Mouse (Mus musculus) kidney, postnatal 25 days (tissue): ENCODE data around the gene Dpp6.

ENCODE experiments used
- DNase-seq, 2 experiments: peaks; one replicate each; pipeline ENCODE4 v3.0.0; 2021; ENCODE audit warnings: mixed read lengths in 2 of 2

The Dpp6 gene

DNA sequence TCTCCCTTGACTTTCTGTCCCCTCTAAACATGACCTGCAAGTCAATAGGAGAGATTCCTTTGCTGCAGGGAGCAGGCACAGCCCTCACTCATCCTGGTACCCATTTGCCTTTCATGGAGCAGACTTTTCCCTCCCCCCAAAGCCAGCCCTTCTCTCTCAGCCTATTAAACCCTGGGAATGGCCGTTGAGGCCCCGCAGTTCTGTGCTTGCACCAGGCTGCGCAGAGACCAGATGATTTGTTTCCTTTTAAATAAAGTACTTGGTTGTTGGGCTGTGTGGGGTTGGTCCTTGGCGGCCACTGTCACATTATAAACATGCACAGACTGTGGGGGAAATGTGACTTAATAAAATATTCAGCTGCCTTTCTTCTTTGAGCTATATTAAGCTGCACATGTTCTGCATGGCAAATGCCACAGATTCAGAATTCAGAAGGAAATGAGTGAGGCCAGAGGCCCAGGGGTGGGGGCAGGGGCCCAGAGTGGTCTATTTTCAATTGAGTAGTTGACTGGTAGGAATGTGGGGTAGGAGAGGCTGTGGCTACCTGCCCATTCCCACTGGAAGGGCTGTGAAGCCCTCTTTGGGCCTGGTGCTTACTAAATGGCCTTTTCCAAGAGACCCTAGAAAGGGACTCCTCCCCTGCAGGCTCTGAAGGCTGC lies 489.6 kb downstream of the Dpp6 start:
- no peak for DNase-seq

DNA sequence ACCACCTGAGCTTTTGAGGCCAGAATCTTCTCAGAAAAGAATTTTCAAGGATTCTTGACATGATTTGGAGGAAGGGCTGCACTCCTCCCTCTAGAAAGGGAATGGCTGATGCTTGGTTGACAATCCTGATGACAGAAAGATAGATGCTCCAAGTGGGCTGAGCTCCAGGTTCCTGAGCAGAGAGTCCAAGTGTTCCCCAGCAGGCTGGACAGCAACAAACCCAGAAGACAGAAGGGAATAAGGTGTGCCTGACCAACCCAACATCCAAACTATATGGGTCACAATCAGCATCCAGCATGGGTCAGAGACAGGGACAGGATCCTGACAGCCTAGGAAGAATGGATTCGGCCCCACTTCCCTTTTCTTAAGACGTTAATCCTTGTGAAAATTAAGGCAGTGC lies 493.2 kb downstream of the Dpp6 start:
- no peak for DNase-seq

GRCm38 (mm10) chr5:27316674-27317073 lies 499.7 kb downstream of the Dpp6 start:
- DNase-seq, result no peak

GRCm38 (mm10) chr5:27317264-27317663 lies 500.3 kb downstream of the Dpp6 start:
- no peak for DNase-seq

DNA sequence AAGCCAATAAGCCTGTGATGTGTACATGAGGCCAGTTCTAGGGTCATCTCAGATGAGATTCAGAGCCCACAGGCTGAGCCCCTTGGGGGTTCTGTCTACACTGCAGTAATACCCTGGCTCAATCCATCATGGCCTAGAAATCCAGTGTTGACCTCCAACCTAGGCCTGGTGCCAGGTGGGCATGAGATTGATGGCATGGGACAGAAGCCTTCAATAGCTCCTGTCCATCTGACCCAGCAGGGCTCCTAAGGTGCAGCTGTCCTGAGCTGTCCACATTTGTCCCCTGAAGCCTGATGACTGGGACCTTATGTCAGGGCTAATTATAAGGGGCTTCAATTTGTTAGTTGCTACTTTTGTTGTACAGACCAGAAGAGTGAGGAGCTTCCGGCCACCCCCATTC lies 500.8 kb downstream of the Dpp6 start:
- no peak for DNase-seq

- no peak for DNase-seq
Measured at GRCm38 (mm10) chr5:27319731-27320130, 502.7 kb downstream of the Dpp6 start.

GRCm38 (mm10) chr5:27322895-27323792 lies 506.1 kb downstream of the Dpp6 start:
- DNase-seq, result no peak

- no peak for DNase-seq
Measured at GRCm38 (mm10) chr5:27324346-27324928, 507.4 kb downstream of the Dpp6 start.

GRCm38 (mm10) chr5:27336698-27337097 lies 519.7 kb downstream of the Dpp6 start:
- no peak for DNase-seq

DNA sequence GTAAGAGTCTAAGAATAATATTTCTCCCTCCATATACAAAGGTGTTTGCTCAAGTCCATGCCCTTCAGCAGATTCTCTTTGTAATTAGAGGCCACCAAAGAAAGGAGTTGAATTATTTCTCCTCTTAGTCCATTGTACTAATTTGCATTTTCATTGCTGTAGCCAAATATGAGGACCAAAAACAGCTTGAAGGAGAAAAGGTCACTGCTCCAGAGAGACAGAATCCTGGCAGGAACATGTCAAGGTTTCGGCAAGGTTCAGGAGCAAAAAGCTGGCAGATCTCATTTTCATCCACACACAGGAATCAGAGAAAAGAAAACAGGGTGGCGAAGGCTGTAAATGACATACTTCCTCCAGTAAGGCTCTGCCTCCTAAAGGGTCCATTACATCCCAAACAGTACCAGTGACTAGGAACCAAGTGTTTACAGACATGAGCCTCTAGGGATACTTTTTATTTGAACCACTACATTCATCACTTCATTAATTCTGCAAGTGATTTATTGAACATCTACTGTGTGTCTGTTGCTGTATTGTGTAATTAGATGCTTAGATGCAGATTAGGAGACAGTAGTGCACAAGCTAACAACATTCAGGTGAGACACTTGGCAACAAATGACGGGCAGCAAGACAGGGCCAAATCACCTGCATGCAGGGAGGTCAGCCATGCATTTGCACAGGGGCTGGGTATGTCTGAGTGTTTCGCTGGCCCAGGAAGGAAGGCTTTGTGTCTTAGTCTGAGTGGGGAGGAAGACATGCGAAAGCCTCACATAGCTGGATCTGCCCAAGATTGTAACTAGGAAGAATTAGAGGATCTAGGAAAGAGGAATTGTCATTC lies 522.4 kb downstream of the Dpp6 start:
- no peak for DNase-seq

- DNase-seq, result no peak
Measured at GRCm38 (mm10) chr5:27342276-27342675, 525.3 kb downstream of the Dpp6 start.

DNA sequence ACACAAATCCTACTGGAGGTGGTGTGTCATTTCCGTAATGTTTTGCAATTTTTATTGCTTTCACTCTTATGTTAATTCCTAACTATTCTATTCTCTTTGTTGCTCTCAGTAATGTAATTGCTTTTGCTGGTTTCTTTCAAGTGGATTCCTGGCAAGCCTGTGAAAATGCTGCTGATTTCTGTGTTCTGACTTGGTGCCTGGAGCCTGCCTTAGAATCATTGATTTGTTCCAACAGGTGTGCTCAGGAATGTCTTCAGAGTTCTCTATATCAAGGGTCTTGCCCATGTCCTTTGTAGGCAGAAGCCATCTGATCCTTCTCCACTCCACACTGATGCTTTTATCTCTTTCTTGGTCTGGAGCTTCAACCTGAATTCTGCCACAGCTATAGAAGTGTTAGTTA lies 526.6 kb downstream of the Dpp6 start:
- DNase-seq, result no peak

GRCm38 (mm10) chr5:27348181-27349095 lies 531.4 kb downstream of the Dpp6 start:
- DNase-seq, result no peak

DNA sequence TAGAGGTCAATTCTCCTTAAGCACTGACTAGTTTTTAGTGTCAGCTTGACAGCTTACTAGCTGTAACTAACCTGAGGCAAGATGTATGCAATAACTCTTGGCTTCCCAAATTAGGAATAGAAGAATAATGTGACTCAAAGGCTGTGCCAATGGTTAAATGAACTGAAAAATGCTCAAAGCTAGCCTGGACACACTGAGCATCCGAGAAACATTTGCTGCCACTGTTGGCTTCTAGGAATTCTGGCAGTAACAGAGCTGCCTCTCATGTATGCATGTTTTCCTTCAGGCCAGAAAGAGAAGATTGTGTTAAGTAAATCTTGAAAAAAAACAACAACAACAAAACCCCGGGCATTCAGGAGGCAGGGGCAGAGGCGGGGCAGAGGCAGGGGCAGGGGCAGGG lies 540.6 kb downstream of the Dpp6 start:
- DNase-seq, result no peak

- no peak for DNase-seq
Measured at GRCm38 (mm10) chr5:27365946-27366345, 548.9 kb downstream of the Dpp6 start.

DNA sequence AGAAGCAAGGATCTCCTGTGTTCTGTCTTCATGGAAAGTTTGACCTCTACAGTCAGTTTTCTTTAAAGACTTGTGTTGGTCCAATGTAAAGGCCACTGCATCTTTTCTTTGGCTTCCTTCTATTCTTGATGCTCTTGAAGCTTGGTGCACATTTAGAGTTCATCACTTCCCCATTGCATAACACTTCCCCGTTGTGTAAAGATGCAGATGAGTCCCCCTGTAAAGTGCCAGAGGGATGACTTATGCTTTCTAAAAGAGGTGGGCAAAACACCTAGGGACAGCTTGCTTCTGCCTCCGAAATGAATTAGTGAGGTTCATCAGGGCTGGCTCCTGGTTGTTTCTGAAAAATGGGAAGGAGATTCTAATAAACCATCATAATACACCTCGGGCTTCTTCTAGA lies 553.8 kb downstream of the Dpp6 start:
- no peak for DNase-seq

- no peak for DNase-seq
Measured at GRCm38 (mm10) chr5:27373931-27374330, 556.9 kb downstream of the Dpp6 start.

DNA sequence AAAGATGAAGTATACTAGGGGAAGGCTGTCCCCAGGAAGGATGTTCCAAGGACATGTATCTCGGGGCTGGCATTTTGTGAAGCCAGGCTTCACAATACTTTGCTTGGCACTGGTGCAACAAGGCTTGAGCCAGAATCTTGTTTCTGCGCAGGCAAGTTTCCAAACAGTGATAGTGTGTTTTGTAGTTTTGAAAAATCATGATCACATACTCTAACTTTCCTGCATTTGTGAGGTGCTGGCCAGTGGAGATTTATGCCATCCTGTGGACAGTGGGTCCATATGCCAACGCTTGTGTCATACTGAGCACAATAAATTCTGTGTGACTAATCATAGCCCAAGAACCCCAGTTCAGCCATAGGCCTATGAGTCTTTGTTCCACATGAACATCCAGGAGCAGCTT lies 558.8 kb downstream of the Dpp6 start:
- DNase-seq, result no peak

GRCm38 (mm10) chr5:27380656-27381385 lies 563.8 kb downstream of the Dpp6 start:
- DNase-seq, result no peak

DNA sequence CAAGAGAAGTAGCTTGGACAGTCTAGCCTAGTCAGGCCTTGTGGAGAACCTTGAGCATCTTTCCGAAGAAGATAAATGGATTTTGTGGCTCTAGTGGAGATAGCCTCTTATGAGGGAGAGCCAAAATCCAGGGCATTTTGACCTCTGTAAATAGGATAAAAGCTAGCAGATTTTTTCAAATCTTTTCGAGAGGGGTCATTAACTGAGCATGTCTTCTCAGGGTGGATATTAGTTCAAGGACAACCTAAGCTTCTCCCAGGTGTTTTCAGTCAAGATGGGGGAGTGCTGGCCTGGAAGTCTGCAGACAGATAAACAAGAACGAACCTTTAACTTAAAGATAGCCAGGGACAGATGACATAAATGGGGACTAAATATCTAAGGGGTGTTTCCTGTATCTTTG lies 581.4 kb downstream of the Dpp6 start:
- no peak for DNase-seq

GRCm38 (mm10) chr5:27399111-27399510 lies 582.1 kb downstream of the Dpp6 start:
- DNase-seq, result no peak
